Mouse (Mus musculus) heart, embryonic 15.5 days (tissue): Measurements from ENCODE around the gene Psg16. TPM values are rescaled to one million over a fixed set of nuclear protein-coding genes. Genes with fewer than 3 reads are reported as not detected.

Experiments
- ATAC-seq: fragments of 200-750 bp; cut with Nextera tagmentation; replicated peaks from 2 replicates; pipeline ENCODE4 v1.8.0; 2017; ENCODE audit warnings: low read depth, moderate TSS enrichment; ENCODE audit not compliant: insufficient number of reproducible peaks, insufficient read depth, low FRiP score
- H3K27ac ChIP-seq: fragments of 300-500 bp; sonication (generic); 2 replicates; pipeline ENCODE4 v1.5.1; 2015; ENCODE audit warnings: mild to moderate bottlenecking, inconsistent platforms
- H3K27me3 ChIP-seq: fragments of 300-500 bp; sonication (generic); 2 replicates; pipeline ENCODE4 v1.6.1; 2015; ENCODE audit warnings: inconsistent platforms
- H3K36me3 ChIP-seq: fragments of 300-500 bp; sonication (generic); 2 replicates; pipeline ENCODE4 v1.6.1; 2015; ENCODE audit warnings: mild to moderate bottlenecking, inconsistent platforms
- H3K4me1 ChIP-seq: fragments of 300-500 bp; sonication (generic); replicated peaks from 2 replicates; pipeline ENCODE4 v1.6.1; 2015; ENCODE audit warnings: inconsistent platforms
- H3K4me2 ChIP-seq: fragments of 300-500 bp; sonication (generic); 2 replicates; pipeline ENCODE4 v1.6.1; 2015; ENCODE audit warnings: inconsistent platforms, mild to moderate bottlenecking, moderate library complexity
- H3K4me3 ChIP-seq: fragments of 300-500 bp; sonication (generic); 2 replicates; pipeline ENCODE4 v1.5.1; 2015; ENCODE audit warnings: mild to moderate bottlenecking, inconsistent platforms
- H3K9ac ChIP-seq: fragments of 300-500 bp; sonication (generic); 2 replicates; pipeline ENCODE4 v1.6.1; 2015; ENCODE audit warnings: mild to moderate bottlenecking, inconsistent platforms
- H3K9me3 ChIP-seq: fragments of 300-500 bp; sonication (generic); replicated peaks from 2 replicates; pipeline ENCODE4 v1.6.1; 2016; ENCODE audit warnings: inconsistent platforms
- WGBS: fragments of 180-500 bp; shearing (Covaris S2); methylation state at CpG from one replicate; pipeline ENCODE4 v1.1.7; 2015; ENCODE audit warnings: mixed read lengths; 5-methylcytosine and 5-hydroxymethylcytosine counted together
- polyA plus RNA-seq: library from polyadenylated mRNA; unstranded; fragments of >200 nt; fragmentation: Nextera tagmentation; extraction: Ambion mirVana; gene quantifications from 2 replicates; pipeline ENCODE4 v1.2.1, GENCODE M21; 2015

Gene Psg16
- polyA plus RNA-seq, 1 experiment from 2014 or later = 0.08 TPM

GRCm38 (mm10) chr7:17038018-17038695 lies 35.7 kb upstream of the Psg16 start:
- no peak overlapping the region for H3K9ac ChIP-seq
- no peak; the same call in 1 of the 2 replicates for ATAC-seq
- 66% methylated on average over 9 of the region's 9 CpGs for WGBS

GRCm38 (mm10) chr7:17039373-17039772 lies 34.5 kb upstream of the Psg16 start:
- Histone ChIP-seq H3K4me1 (no peaks in the 10 kb centered on the region), H3K9me3 (no peaks in the 10 kb centered on the region), H3K27ac (no peak overlapping the region), H3K4me3 (no peak overlapping the region), H3K9ac (no peak overlapping the region), H3K4me2 (no peak overlapping the region), H3K27me3 (no peaks in the 10 kb centered on the region), H3K36me3 (peaks cover 88% of the 10 kb centered on the region)
- 91% methylated on average over 7 of the region's 7 CpGs for WGBS
- no peak for ATAC-seq

More at GRCm38 (mm10) chr7:17038018-17038695, 35.7 kb upstream of the Psg16 start:
- no peaks in the 10 kb centered on the region for H3K9me3 ChIP-seq
- H3K36me3 ChIP-seq = peaks cover 88% of the 10 kb centered on the region
- H3K27ac ChIP-seq = no peak overlapping the region
- no peaks in the 10 kb centered on the region for H3K4me1 ChIP-seq
- no peak overlapping the region for H3K4me2 ChIP-seq
- no peaks in the 10 kb centered on the region for H3K27me3 ChIP-seq
- H3K4me3 ChIP-seq = no peak overlapping the region

- Histone ChIP-seq H3K36me3 (peaks cover 75% of the 10 kb centered on the region), H3K4me2 (no peak overlapping the region), H3K27ac (no peak overlapping the region), H3K4me3 (no peak overlapping the region), H3K4me1 (peaks cover 4% of the 10 kb centered on the region; the same call in 1 of the 2 replicates), H3K9ac (no peak overlapping the region), H3K27me3 (no peaks in the 10 kb centered on the region), H3K9me3 (no peaks in the 10 kb centered on the region)
- no peak for ATAC-seq
- WGBS = 28% methylated on average over 1 of the region's 1 CpGs
Measured at GRCm38 (mm10) chr7:17045743-17046142, 28.1 kb upstream of the Psg16 start.

- H3K9me3 ChIP-seq = no peaks in the 10 kb centered on the region
- no peak overlapping the region for H3K4me3 ChIP-seq
- H3K27me3 ChIP-seq = no peaks in the 10 kb centered on the region
- peaks cover 7% of the 10 kb centered on the region for H3K4me1 ChIP-seq
- H3K9ac ChIP-seq = no peak overlapping the region
- WGBS = 91% methylated on average over 5 of the region's 5 CpGs
- ATAC-seq = no peak
- H3K4me2 ChIP-seq = no peak overlapping the region
- H3K27ac ChIP-seq = no peak overlapping the region
- H3K36me3 ChIP-seq = peaks cover 77% of the 10 kb centered on the region
Measured at GRCm38 (mm10) chr7:17047041-17047682, 26.7 kb upstream of the Psg16 start.

GRCm38 (mm10) chr7:17048431-17049190 lies 25.2 kb upstream of the Psg16 start:
- Histone ChIP-seq H3K4me3 (no peak overlapping the region), H3K27me3 (no peaks in the 10 kb centered on the region), H3K9ac (no peak overlapping the region), H3K9me3 (no peaks in the 10 kb centered on the region), H3K4me2 (no peak overlapping the region), H3K27ac (no peak overlapping the region), H3K4me1 (peaks cover 7% of the 10 kb centered on the region), H3K36me3 (peaks cover 70% of the 10 kb centered on the region)
- ATAC-seq = no peak
- WGBS = 85% methylated on average over 10 of the region's 10 CpGs

GRCm38 (mm10) chr7:17050491-17050890 lies 23.3 kb upstream of the Psg16 start:
- Histone ChIP-seq H3K27ac (no peak overlapping the region), H3K9me3 (no peaks in the 10 kb centered on the region), H3K4me2 (no peak overlapping the region), H3K36me3 (peaks cover 69% of the 10 kb centered on the region), H3K4me3 (no peak overlapping the region), H3K4me1 (peaks cover 4% of the 10 kb centered on the region), H3K9ac (no peak overlapping the region), H3K27me3 (no peaks in the 10 kb centered on the region)
- ATAC-seq = 0 out of 2 replicates have a peak, but pooled peaks have one; percentile 7
- 55% methylated on average over 11 of the region's 11 CpGs for WGBS

GRCm38 (mm10) chr7:17050933-17051594 lies 22.8 kb upstream of the Psg16 start:
- no peak overlapping the region for H3K9ac ChIP-seq
- H3K4me2 ChIP-seq = no peak overlapping the region
- no peaks in the 10 kb centered on the region for H3K27me3 ChIP-seq
- peak; percentile 32; the same call in 1 of the 2 replicates for ATAC-seq
- H3K9me3 ChIP-seq = no peaks in the 10 kb centered on the region
- H3K27ac ChIP-seq = no peak overlapping the region
- H3K4me3 ChIP-seq = no peak overlapping the region
- 18% methylated on average over 15 of the region's 17 CpGs for WGBS
- H3K36me3 ChIP-seq = peaks cover 69% of the 10 kb centered on the region
- peaks cover 9% of the 10 kb centered on the region for H3K4me1 ChIP-seq

- no peak overlapping the region for H3K27ac ChIP-seq
- no peak for ATAC-seq
- peaks cover 39% of the 10 kb centered on the region for H3K4me1 ChIP-seq
- H3K4me3 ChIP-seq = no peak overlapping the region
- no peak overlapping the region for H3K9ac ChIP-seq
- H3K9me3 ChIP-seq = no peaks in the 10 kb centered on the region
- no peak overlapping the region for H3K4me2 ChIP-seq
- H3K27me3 ChIP-seq = no peaks in the 10 kb centered on the region
- H3K36me3 ChIP-seq = peaks cover 43% of the 10 kb centered on the region
- WGBS = 89% methylated on average over 16 of the region's 16 CpGs
Measured at GRCm38 (mm10) chr7:17054325-17054989, 19.4 kb upstream of the Psg16 start.

GRCm38 (mm10) chr7:17055287-17055946 lies 18.4 kb upstream of the Psg16 start:
- Histone ChIP-seq H3K27ac (peak overlapping the region; percentile 96), H3K9ac (no peak overlapping the region), H3K4me2 (peak overlapping the region; percentile 71), H3K9me3 (no peaks in the 10 kb centered on the region), H3K4me1 (peaks cover 45% of the 10 kb centered on the region), H3K27me3 (no peaks in the 10 kb centered on the region), H3K36me3 (peaks cover 34% of the 10 kb centered on the region), H3K4me3 (peak overlapping the region; percentile 53)
- 90% methylated on average over 4 of the region's 4 CpGs for WGBS
- ATAC-seq = no peak

- Histone ChIP-seq H3K4me3 (peak overlapping the region; percentile 53), H3K4me1 (peaks cover 52% of the 10 kb centered on the region), H3K36me3 (peaks cover 32% of the 10 kb centered on the region), H3K27ac (peak overlapping the region; percentile 96), H3K9ac (peak overlapping the region; percentile 65), H3K9me3 (no peaks in the 10 kb centered on the region), H3K4me2 (peak overlapping the region; percentile 71), H3K27me3 (no peaks in the 10 kb centered on the region)
- ATAC-seq = peak; percentile 53
- WGBS = under 1% methylated on average over 42 of the region's 42 CpGs
Measured at GRCm38 (mm10) chr7:17056081-17056581, 17.7 kb upstream of the Psg16 start.
